Mouse (Mus musculus) brain, embryonic 14.5 days (tissue): ENCODE measurements around the gene Rnf19b. TPM values are rescaled to one million over a fixed set of nuclear protein-coding genes. Genes with fewer than 3 reads are reported as not detected.

Experiments
- DNase-seq: peaks from one replicate; pipeline ENCODE4 v3.0.0-alpha.2; 2011; ENCODE audit warnings: low read depth
- CTCF ChIP-seq: fragments of 200-500 bp; IDR thresholded peaks from 2 replicates; pipeline ENCODE4 v1.5.1; 2012; ENCODE audit warnings: inconsistent platforms, mild to moderate bottlenecking, moderate library complexity, borderline replicate concordance; ENCODE audit not compliant: insufficient read depth, insufficient read length; ENCODE audit errors: extremely low read depth
- POLR2A ChIP-seq: fragments of 200-500 bp; IDR thresholded peaks from 2 replicates; pipeline ENCODE4 v1.6.1; 2012; ENCODE audit warnings: mild to moderate bottlenecking, inconsistent platforms, borderline replicate concordance; ENCODE audit not compliant: poor library complexity, insufficient read depth, insufficient read length, severe bottlenecking; ENCODE audit errors: extremely low read depth
- polyA plus RNA-seq: library from polyadenylated mRNA; depleted of rRNA; stranded (reverse); fragments of >200 nt; gene quantifications from 2 replicates; pipeline ENCODE4 v1.2.3, GENCODE M21; 2012

The Rnf19b gene
- polyA plus RNA-seq, 1 experiment, result 84.4 TPM

DNA sequence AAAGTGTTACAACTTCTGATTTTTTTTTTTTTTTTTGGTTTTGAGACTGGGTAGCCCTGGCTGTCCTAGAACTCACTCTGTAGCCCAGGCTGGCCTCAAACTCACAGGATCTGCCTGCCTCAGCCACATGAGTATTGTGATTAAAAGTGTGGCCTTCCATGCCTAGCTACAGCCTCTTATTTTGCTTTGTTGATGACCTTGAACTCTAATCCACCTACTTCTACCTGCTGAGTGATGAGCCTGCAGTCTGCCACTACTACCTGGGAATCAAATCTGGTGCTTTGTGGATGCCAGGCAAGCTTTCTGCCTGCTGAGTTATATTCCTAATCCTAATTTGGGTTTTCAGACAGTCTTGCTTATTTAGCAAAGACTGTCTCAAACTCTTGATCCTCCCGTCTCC, 3.4 kb downstream of the Rnf19b start:
- TF ChIP-seq POLR2A (no peak), CTCF (no peak)
- DNase-seq, result no peak

DNA sequence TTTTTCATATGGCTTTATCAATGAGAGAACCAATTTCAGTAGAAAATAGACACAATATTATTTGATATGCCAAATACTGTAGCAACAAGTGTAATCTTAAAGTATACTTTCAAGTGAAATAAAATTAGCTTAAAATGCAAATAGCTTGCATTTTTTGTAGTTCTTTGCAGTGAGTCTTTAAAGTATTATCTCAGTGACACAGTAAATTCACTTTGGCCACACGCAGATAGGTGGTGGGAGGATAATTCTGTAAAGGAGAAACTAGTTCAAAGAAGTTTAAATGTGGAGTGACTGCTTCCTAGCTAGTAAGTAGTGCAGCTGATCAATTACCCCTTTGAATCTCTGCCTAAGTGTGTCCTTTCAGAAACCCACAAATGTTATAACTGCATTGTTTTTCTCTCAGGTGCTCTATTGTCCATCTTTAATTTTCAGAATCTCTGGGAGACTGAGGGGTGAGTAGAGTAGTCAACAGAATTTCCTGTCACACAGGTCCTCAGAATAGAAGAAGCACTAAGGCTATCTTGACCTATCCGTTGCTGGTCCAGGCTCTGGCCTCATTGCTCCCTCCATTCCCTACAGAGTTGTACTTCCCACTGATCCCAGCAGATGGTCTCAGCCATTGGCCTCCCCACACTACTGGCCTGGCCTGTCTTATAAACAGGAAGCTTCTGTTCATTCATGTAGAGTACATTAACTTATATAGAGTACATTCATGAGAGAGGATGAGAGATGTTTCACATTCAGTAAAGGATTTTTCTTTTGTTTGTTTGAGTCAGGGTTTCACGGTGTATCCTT, 4.4 kb downstream of the Rnf19b start:
- TF ChIP-seq POLR2A, result no peak
- no peak for TF ChIP-seq CTCF
- no peak for DNase-seq

DNA sequence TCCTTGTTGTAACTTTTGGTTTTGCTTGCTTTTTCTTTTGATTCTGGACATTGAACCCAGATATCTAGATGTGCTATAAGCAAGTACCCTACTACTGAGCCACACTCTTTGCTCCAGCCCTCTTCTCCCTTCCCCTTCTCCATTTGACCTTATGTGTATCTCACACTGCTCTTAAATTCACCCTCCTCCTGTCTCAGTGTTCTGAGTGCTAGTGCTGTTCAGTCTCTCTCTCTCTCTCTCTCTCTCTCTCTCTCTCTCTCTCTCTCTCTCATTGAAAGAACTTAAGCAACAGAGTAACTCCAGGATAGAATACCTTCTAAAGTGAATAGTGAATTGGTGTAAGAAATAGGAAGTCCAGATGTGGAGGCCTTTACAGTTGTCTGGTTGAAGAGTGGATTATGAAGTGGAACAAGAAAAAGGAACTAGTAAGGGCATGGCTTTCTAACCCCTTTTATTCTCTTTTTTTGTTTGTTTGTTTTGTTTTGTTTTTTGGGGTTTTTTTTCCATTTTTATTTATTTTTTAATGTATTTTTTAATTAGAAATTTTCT, 7.7 kb downstream of the Rnf19b start:
- no peak for TF ChIP-seq POLR2A
- TF ChIP-seq CTCF, result no peak
- no peak for DNase-seq

DNA sequence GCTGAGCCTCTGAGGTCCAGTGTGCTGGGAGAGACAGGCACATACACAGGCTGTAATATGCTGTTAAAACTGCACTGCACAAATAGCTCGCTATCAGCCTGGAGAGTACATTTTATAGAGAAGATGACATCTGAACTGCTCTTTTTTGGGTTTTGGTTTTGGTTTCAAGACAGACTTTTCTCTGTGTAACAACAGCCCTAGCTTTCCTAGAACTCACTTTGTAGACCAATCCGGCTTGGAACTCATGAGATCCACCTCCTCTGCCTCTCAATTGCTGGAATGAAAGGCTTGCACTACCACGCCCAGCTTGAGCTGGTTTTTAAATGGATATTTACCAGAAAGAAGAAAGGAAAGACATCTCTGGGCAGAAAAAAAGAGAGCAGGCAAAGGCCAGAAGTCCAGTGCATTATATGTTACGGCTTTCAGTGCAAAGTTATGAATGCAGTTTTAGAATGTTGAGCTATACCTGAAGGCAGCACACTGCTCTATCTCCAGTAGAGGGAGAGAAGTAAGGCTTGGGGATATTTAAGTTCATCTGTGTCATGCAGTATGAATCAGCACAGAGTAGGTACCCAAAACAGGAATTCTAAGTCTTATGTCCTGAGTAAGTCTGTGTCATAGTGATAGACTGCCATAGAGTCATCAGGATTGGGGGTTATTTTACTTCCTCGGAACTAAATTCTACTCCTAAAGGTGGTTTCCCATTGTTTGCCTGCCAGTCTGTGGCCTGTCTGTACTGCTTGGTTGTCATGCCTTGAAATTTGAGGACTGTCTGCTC, 9.8 kb downstream of the Rnf19b start:
- no peak for TF ChIP-seq POLR2A
- TF ChIP-seq CTCF, result no peak
- DNase-seq, result no peak

DNA sequence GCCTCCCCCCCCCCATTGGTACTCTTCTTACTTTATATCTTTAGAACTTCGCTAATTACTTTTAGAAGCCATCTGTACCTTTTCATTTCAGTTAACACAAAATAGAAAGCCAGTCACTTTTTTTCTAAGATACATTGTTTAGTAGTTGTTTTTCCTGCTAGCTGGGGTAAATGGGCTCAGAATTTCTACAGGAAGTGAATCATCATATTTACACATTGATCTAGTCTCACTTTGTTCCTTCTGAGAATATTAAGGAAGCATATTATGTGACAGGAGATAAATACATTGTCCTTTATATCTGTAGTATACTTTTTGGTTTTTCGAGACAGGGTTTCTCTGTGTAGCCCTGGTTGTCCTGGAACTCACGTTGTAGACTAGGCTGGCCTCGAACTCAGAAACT, 10.8 kb downstream of the Rnf19b start:
- DNase-seq, result no peak
- no peak for TF ChIP-seq CTCF
- TF ChIP-seq POLR2A, result no peak

DNA sequence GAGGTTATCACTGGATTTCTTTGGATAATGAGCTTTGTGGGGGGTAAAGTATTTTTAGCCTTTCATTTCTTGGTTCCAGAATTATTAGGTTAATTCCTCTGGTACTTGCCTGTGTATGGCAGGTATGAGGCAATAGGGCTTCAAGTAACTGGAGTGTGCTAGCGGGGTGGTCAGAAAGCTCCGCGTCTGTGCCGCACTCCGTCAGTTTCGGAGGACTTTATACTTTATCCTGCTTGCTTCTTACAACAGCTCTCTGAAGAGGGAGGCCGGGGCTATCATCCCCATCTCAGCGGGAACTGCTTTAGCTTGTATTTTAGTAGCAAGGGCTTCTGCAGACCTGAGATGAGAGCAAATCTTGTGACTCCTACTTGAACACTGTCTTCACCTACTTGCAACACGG, 21.1 kb downstream of the Rnf19b start:
- DNase-seq, result no peak
- no peak for TF ChIP-seq CTCF
- TF ChIP-seq POLR2A, result no peak

DNA sequence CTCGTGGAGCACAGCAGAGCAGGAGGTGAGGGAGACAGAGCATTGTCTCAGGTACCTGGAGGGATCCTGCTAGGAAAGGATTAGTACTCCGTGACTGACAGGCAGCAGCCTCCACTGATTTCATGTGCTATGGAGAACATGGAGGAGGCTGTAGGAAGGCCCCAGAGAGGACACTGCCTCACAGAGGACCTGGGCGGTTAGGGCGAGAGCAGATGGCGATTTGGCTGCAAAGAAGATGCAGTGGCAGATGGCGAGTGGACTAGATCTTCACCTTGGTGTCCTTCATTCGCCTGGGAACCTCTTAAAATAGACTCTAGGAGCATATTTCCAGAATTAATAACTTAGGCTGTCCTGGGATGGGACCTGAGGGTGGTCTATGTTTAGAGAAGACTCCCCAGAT, 23.0 kb downstream of the Rnf19b start:
- no peak for TF ChIP-seq CTCF
- TF ChIP-seq POLR2A, result no peak

DNA sequence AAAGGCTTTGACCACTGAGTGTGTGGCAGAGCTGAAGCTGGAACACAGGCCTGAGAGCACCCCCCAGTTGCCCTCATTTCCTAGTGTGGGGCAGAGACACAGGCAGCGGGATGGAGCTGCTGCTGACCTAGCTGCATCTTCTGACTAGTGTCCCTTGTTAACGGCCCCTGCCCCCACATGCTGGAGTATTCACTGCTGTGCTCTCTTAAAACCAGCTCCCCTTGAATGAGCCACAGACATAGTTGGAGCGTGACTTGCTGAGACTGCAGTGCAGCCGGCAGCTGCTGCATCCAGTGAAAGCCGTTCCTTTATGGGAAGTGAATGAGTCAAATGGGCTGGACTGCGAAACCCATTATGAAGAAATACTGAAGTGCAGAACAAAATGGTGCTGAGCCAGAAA, 23.4 kb downstream of the Rnf19b start:
- DNase-seq, result peak; percentile 52

More for the DNA sequence above, 23.0 kb downstream of the Rnf19b start:
- no peak for DNase-seq

DNA sequence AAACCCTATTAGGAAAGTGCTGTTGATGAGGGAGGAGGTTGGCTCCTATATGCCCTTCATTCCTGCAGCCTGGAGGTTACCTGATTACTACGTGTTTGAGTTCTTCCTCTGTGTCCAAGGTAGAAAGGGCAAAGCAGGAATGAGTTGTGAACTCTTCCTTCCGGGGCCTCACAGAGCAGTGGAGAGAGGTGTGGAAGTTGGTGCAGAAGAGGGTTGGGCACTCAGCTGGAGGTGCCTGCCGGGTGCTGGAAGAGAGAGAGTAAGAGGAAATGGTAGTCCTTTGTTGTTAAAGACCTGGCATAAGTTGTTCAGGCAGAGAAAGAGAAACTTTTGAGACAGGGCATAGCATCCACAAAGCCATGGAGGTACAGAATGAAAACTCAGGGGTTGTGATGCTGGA, 23.9 kb downstream of the Rnf19b start:
- DNase-seq, result no peak
- TF ChIP-seq POLR2A (no peak), CTCF (no peak)

More for the DNA sequence above, 23.4 kb downstream of the Rnf19b start:
- TF ChIP-seq CTCF, result no peak

DNA sequence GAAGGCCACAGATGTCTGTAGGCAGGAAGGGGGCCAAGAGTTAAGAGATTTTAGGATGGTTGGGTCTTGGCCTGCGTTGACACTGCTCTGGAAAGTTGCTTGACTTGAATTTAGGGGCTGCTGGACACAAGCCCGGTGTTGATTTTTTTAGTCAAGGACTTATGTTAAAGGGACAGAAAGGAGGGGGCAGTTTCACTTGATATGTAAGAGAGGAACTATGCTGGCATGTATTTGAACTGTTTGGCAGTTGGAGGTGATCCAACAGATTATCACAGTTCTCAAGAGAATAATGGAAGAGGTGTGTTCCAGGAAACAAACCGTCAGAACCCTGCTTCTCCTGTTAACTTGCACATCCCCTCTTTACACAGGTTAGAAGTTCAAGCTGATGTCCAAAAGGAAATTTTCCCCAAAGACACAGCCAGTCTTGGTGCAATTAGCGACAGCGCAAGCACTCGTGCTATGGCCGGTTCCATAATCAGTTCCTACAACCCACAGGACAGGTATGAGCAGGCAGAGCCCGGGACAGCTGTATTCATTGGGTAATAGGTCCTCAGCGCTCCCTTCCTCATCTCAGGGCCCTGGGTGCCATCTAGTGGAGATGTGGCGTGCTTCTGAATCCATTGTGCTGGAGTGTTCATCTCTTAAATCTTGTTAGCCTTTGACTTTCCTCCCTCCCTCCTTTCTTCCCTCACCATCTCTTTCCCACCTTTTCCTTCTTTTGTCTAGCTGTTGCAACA, 24.5 kb downstream of the Rnf19b start:
- TF ChIP-seq POLR2A, result no peak
- peak; percentile 85 for TF ChIP-seq CTCF

DNA sequence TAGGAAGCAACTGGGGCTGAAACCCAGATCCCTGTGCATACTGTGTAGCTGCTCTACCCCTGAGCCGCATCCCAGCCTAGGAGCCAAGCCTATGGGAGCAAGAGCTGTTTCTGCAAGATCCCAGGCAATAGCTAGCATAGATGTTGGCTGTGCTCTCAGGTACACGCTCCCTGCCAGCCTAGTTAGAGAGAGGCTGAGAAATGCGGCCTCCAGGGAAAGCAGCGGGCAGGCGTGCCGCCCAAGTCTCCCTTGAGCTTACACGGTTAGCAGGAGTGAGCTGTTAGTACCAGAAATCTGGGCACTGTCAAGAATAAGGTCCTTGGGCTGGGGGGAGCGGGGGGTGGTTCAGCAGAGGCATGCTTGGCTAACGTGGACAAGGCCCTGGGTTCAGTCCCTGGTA, 26.8 kb downstream of the Rnf19b start:
- no peak for DNase-seq
- TF ChIP-seq CTCF (no peak), POLR2A (no peak)

More for the DNA sequence above, 24.5 kb downstream of the Rnf19b start:
- DNase-seq, result peak; percentile 86

DNA sequence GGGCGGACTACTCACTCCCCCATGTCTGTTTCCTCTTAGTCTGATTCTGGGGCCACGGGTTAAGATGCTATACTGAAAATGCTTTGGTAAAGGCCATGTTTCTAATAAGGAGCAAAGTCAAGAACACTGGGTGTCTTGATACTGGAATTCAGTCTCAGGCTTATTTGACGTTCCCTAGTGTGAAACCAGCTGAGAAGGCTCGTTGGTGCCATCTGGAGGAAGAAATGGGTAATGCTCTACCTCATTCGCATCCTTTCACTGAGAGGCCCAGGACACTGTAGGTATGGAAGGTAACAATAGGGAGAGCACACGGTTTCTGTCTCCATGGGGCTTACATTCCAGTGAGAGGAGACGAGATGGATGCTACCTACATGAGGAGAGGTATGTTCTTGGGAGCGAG, 28.0 kb downstream of the Rnf19b start:
- TF ChIP-seq POLR2A (no peak), CTCF (peak; percentile 81; the same call in 1 of the 2 replicates)
- DNase-seq, result peak; percentile 80

DNA sequence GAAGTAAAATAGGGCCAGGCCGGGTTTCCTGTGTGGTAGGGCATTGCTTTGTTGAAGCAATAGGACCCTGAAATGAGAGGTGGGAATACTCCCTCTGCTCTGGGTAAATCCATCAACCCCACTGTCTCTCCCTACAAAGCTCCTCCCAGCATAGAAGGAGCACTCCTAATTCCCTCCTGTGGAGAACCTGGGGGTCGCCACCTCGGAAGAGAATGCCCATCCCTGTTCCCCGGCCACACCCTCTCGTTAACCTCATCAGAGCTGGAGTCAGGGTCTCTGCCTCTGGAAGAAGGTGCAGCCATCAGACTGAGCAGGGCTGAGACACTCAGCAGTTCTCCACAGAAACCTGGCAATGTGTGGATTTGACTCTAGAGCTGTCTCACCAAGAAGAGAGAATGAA, 29.8 kb downstream of the Rnf19b start:
- DNase-seq, result no peak
- no peak for TF ChIP-seq CTCF
- TF ChIP-seq POLR2A, result no peak
